Mouse (Mus musculus): ENCODE measurements at regions not wholly inside any gene's neighbourhood (a gene's known extent, or its start where the extent isn't known, plus 50 kb on each side); places are given as distances from the start of the nearest gene placed in this dataset.
"Not testable (repeated sequence)": the region's sequence is repeated elsewhere in the genome, so short reads cannot be mapped to it uniquely, and the experiment has no call there.

GRCm38 (mm10) chr13:5605418-5605817 lies 255.9 kb upstream of the Klf6 start:
- DNase-seq (ENCODE audit: low spot score), result no peak

GRCm38 (mm10) chr13:5607462-5607861 lies 253.8 kb upstream of the Klf6 start:
- no peak for DNase-seq (ENCODE audit: low spot score)

DNA sequence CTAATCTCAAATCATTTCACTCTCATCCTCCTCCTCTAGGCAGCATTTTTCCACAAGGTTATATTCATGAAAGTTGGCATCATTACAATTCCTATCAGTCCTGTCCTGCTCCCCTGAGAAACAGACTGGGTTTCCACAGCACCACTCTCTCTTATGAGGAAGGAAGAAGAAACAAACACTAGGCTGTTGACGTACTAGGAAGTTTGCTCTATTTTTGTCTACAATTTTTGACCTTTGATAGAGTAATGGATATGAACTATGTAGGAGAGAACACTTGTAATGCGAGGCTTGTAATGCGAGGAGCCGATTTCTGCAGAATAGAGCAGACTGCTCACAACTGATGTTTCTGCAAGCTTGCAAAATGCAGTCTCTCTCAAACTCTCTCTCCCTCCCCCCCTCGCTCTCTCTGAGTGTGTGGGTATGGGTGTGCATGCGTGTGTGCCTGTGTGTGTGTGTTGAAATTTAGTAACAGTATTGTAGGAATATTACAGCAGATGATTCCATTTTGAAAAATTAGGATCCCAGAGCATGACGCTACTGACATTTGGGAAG lies 247.0 kb upstream of the Klf6 start:
- DNase-seq (ENCODE audit: low spot score), result no peak

DNA sequence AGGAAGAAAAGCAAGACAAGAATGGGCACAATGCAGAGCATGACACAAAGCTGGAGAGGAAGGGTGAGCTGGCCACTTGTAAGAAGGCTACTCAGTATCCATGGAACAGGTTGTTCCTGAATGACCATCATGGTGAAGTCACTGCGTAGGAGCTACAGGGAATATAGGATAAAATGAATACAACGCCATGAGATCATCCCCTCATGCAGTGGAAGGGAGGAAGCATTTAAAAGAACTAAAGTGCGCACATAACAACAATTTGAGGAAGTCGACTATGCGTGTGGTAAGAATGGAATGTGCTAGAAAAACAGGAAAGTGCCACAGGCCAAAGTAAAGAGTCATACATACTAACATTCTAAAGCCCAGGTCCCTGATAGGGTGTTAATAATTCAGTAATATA lies 246.4 kb upstream of the Klf6 start:
- no peak for DNase-seq (ENCODE audit: low spot score)

DNA sequence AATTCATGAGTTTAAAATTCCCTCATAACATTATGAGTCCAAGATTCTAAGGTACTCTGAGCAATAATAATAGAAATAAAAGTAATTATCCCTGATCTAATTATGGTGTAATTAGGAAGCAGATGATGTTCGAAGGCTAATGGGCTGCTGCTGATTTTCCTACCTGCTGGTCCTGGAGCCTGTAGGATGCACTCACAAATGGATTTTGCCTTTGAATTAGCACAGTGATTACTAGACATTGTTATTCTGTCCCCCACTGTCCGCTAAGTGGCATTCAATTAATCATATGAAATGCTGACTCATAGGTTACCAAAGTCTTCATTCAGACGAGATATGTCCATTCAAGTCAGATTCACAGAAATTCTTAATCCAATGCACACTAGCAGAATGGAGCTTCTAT lies 246.0 kb upstream of the Klf6 start:
- no peak for DNase-seq (ENCODE audit: low spot score)

GRCm38 (mm10) chr13:5628124-5628523 lies 233.2 kb upstream of the Klf6 start:
- no peak for DNase-seq (ENCODE audit: low spot score)

GRCm38 (mm10) chr13:5634960-5635359 lies 226.3 kb upstream of the Klf6 start:
- DNase-seq (ENCODE audit: low spot score), result no peak

DNA sequence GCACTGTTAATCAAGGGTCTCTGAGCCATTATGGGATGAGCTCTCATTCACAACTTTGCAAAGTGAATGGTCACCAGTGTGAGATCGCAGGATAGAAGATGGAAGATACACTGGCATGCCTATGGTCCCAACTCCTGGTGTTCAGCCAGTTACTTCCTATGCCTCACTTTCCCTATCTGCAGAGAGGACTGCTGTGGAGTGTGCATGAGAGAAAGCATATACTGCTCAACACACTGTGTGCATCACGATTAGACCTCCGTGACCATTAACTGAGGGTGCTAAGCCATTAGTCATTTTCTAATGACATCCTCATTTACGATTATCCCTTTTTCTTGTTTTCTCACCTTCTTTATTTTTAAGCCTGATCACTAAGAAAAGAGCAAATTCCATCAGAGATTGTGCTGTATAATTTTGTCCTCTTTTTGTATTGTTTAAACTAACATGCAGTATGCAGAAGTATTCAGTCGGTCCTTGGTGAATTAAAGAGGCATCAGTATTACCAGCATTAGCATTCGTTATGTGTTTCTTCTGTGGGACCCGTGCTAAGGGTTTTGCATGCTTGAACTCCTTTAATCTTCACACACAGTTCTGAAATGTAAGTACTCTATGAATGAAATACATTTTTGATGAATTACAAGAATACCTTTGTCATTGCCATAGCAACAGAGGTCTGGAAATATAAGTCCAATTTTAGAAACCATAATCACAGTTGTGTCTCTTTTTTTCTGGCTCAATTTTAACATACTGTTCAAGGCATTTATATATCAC lies 219.4 kb upstream of the Klf6 start:
- no peak for DNase-seq (ENCODE audit: low spot score)

GRCm38 (mm10) chr13:5648276-5648675 lies 213.0 kb upstream of the Klf6 start:
- no peak for DNase-seq (ENCODE audit: low spot score)

DNA sequence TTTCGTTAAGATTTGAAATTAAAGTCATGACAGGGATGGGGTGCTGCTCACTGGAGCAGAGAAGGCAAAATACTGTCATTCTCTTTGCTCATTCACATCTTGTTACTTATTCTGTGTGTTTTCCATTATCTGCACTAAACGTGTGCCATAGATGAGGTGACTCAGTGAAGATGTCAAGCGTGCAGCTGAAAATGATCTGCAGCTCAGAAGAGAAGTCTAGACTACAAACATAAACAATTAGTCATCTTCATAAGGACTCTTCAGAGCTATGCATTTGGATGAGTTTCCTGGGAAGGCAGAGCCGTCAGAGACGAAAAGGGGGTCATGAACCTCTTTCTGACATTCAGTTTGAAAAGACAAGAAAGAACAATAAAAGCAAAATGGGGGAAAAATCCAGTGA lies 203.7 kb upstream of the Klf6 start:
- no peak for DNase-seq (ENCODE audit: low spot score)

GRCm38 (mm10) chr13:5666235-5667007 lies 194.9 kb upstream of the Klf6 start:
- DNase-seq (ENCODE audit: low spot score), result no peak

GRCm38 (mm10) chr13:5675668-5676067 lies 185.6 kb upstream of the Klf6 start:
- no peak for DNase-seq (ENCODE audit: low spot score)

- no peak for DNase-seq (ENCODE audit: low spot score)
These were observed 171.2 kb upstream of the Klf6 start for GRCm38 (mm10) chr13:5690124-5690523.

DNA sequence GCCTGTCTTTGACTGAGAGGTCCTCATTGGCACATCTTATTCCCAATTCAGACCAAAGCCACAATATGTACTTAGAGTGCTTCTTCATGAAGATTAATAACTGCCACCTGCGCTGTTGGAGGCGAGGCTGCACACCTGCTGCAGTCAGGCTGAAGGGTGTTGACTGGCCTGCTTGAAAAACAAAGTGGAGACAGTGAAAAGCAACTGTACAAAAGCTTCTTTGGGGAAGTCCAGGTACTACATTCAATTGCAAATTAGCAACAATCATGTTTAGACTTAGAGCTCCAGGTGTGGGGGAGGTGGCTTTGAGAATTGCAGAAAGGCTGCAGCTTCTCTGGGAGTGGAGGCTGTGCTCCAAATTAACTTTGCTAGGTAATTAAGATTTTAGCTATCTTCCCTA lies 170.6 kb upstream of the Klf6 start:
- DNase-seq (ENCODE audit: low spot score), result not testable (repeated sequence)

DNA sequence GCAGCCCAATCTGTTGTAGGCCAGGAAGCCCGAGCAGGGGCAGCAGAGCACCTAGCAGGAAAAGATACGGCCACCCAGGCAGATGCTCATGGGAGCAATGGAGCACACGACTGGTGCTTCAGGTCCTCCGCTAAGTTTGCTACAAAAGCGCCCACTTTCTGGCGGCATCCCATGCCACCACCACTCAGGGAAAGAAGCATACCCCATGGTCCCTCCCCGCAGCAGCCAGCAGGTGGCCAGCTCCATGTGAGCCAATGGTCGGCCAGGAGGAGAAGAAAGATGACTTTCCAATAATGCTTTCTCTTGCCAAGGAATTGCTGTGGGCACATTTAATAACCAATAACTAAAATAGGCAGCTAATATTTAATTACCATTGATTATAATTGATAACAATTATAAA lies 166.7 kb upstream of the Klf6 start:
- DNase-seq (ENCODE audit: low spot score), result no peak

- not testable (repeated sequence) for DNase-seq (ENCODE audit: low spot score)
These were observed 165.7 kb upstream of the Klf6 start for GRCm38 (mm10) chr13:5695581-5695980.

- DNase-seq (ENCODE audit: low spot score), result no peak
These were observed 164.9 kb upstream of the Klf6 start for GRCm38 (mm10) chr13:5696377-5696776.

GRCm38 (mm10) chr13:5697329-5697728 lies 164.0 kb upstream of the Klf6 start:
- DNase-seq (ENCODE audit: low spot score), result not testable (repeated sequence)

DNA sequence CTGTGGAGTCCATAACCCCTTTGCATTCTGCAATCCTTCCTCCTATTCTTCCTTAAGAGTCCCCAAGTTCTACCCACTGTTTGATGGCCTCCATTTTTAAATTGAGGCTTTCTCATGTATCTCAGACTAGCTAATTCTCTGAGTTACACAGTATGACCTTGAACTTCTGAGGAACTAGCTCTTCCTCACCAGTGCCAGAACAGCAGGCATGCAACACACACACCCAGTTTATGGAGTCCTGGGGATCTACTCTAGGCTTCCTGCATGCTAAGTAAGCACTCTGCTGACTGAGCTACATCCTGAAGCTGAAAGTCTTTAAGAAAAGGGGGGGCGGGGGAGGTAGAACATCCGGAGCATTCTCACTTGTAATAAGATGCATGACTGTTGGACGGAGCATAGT lies 159.2 kb upstream of the Klf6 start:
- no peak for DNase-seq (ENCODE audit: low spot score)

- DNase-seq (ENCODE audit: low spot score), result no peak
These were observed 156.3 kb upstream of the Klf6 start for GRCm38 (mm10) chr13:5704991-5705390.

DNA sequence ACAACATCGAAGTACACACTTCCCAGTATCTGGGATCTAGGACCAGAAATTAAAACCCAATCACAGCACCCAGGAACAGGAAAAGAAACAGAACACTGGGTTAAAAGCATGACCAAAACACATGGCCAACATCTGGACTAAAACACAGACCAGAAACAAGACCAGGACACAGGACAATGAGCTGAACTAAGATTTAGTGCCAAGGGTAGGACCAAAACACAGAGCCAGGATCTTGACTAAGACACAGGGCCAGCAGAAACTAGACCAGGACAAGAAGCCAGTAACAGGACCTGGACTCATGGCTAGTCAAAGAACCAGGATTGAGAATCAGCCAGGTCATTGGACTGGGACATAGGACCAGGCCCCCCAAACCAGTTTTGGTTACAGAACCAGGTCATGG lies 149.6 kb upstream of the Klf6 start:
- no peak for DNase-seq (ENCODE audit: low spot score)

DNA sequence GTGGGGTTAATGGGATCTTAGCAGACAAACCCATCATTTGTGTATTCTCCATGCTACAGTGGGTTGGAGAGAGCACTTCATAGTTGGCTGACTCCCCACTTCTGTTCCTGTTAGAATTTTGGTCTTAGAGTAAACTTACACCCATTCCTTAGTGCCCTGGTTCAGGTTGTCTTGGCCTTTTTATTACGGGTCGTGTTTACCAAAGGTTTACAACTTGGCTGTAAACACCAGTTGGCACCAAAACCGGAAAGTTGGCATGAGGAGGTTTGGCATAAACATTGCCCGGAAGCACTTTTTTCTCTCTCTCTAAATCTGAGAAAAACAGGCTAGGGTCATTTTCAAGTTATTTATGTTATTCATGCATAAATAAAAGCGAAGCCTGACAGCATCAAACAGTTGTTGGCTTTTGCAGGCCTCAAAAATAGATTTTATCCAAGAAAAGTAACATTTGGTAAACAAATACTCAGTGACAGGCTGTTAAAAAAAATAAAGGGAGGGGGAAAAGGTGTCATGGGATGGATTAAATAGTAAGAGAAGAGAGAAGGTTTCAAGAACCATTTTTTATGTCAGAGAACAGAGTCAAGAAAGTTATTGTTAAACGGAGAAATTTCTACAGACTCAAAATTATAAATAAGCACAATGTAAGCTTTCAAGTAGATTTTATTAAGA lies 148.0 kb upstream of the Klf6 start:
- DNase-seq (ENCODE audit: low spot score), result no peak

GRCm38 (mm10) chr13:5714191-5714591 lies 147.1 kb upstream of the Klf6 start:
- no peak for DNase-seq (ENCODE audit: low spot score)

All from c-Kit-positive CD71-positive TER-119-positive erythroid progenitor cells, embryonic 14.5 days (primary cell).